Mouse (Mus musculus) intestine, postnatal 0 days (tissue): Measurements from ENCODE around the gene Adh1. TPM values are rescaled to one million over a fixed set of nuclear protein-coding genes. Genes with fewer than 3 reads are reported as not detected.
A peak's percentile ranks its signal among the peaks of the same experiment; 100 is the strongest.

ENCODE experiments used
- ATAC-seq: fragments of 200-750 bp; cut with Nextera tagmentation; 2 replicates; pipeline ENCODE4 v1.8.0; 2017; ENCODE audit warnings: mild to moderate bottlenecking, moderate TSS enrichment, moderate library complexity
- H3K27ac ChIP-seq: fragments of 300-500 bp; sonication (generic); 2 replicates; pipeline ENCODE4 v1.5.1; 2014; ENCODE audit warnings: mild to moderate bottlenecking, low read depth, low read length, moderate library complexity
- H3K27me3 ChIP-seq: fragments of 300-500 bp; sonication (generic); replicated peaks from 2 replicates; pipeline ENCODE4 v1.6.1; 2014; ENCODE audit warnings: low read length, mixed read lengths; ENCODE audit not compliant: control insufficient read depth, insufficient read depth
- H3K36me3 ChIP-seq: fragments of 300-500 bp; sonication (generic); 2 replicates; pipeline ENCODE4 v1.6.1; 2014; ENCODE audit warnings: mild to moderate bottlenecking, moderate library complexity; ENCODE audit not compliant: control insufficient read depth, insufficient read depth
- H3K4me1 ChIP-seq: fragments of 300-500 bp; sonication (generic); replicated peaks from 2 replicates; pipeline ENCODE4 v1.6.1; 2014; ENCODE audit warnings: antibody characterized with exemption, low read length, mixed read lengths; ENCODE audit not compliant: control insufficient read depth, insufficient read depth
- H3K4me2 ChIP-seq: fragments of 300-500 bp; sonication (generic); replicated peaks from 2 replicates; pipeline ENCODE4 v1.6.1; 2014; ENCODE audit warnings: low read depth, mild to moderate bottlenecking, moderate library complexity
- H3K4me3 ChIP-seq: fragments of 300-500 bp; sonication (generic); 2 replicates; pipeline ENCODE4 v1.5.1; 2014; ENCODE audit warnings: low read depth, low read length
- H3K9ac ChIP-seq: fragments of 300-500 bp; sonication (generic); 2 replicates; pipeline ENCODE4 v1.6.1; 2014; ENCODE audit warnings: mild to moderate bottlenecking, low read depth, low read length
- H3K9me3 ChIP-seq: fragments of 300-500 bp; sonication (generic); 2 replicates; pipeline ENCODE4 v1.6.1; 2016; ENCODE audit warnings: mixed run types; ENCODE audit not compliant: control insufficient read depth
- CTCF ChIP-seq: sonication (generic); IDR thresholded peaks from 2 replicates; pipeline ENCODE4 v1.5.1; 2016; ENCODE audit warnings: low read depth, mild to moderate bottlenecking, control low read depth, antibody characterized with exemption, moderate library complexity
- WGBS: fragments of 180-500 bp; shearing (Covaris S2); extraction: QIAGEN DNeasy Blood & Tissue Kit; methylation state at CpG from one replicate; pipeline ENCODE4 v1.1.7; 2014; 5-methylcytosine and 5-hydroxymethylcytosine counted together
- polyA plus RNA-seq: library from polyadenylated mRNA; unstranded; fragments of >200 nt; fragmentation: Nextera tagmentation; extraction: Ambion mirVana; gene quantifications from 2 replicates; pipeline ENCODE4 v1.2.1, GENCODE M21; 2015

Gene Adh1
- polyA plus RNA-seq, 1 experiment from 2014 or later = 101 TPM

- peak; percentile 72 for ATAC-seq
- Histone ChIP-seq H3K9ac (no peak overlapping the region), H3K27ac (no peak overlapping the region), H3K36me3 (no peaks in the 10 kb centered on the region), H3K27me3 (no peaks in the 10 kb centered on the region), H3K4me3 (no peak overlapping the region), H3K4me2 (no peak overlapping the region), H3K9me3 (no peaks in the 10 kb centered on the region), H3K4me1 (no peaks in the 10 kb centered on the region)
- WGBS = 53% methylated on average over 4 of the region's 4 CpGs
- no peak for TF ChIP-seq CTCF
These were observed 38.3 kb upstream of the Adh1 start for GRCm38 (mm10) chr3:138222511-138222910.

- WGBS = 48% methylated on average over 5 of the region's 5 CpGs
- Histone ChIP-seq H3K4me1 (no peaks in the 10 kb centered on the region), H3K36me3 (no peaks in the 10 kb centered on the region)
These were observed 37.8 kb upstream of the Adh1 start for GRCm38 (mm10) chr3:138222952-138223351.

GRCm38 (mm10) chr3:138224363-138224954, 36.3 kb upstream of the Adh1 start:
- Histone ChIP-seq H3K27me3 (no peaks in the 10 kb centered on the region), H3K9me3 (no peaks in the 10 kb centered on the region), H3K4me2 (no peak overlapping the region), H3K4me1 (no peaks in the 10 kb centered on the region), H3K4me3 (no peak overlapping the region), H3K27ac (no peak overlapping the region), H3K9ac (no peak overlapping the region), H3K36me3 (no peaks in the 10 kb centered on the region)
- ATAC-seq = no peak
- TF ChIP-seq CTCF = no peak
- WGBS = 84% methylated on average over 13 of the region's 13 CpGs

More at GRCm38 (mm10) chr3:138222952-138223351, 37.8 kb upstream of the Adh1 start:
- no peak overlapping the region for H3K4me3 ChIP-seq
- H3K4me2 ChIP-seq = no peak overlapping the region
- ATAC-seq = peak; percentile 73
- no peak overlapping the region for H3K9ac ChIP-seq
- H3K27me3 ChIP-seq = no peaks in the 10 kb centered on the region
- H3K27ac ChIP-seq = no peak overlapping the region
- TF ChIP-seq CTCF = peak; percentile 88
- no peaks in the 10 kb centered on the region for H3K9me3 ChIP-seq

GRCm38 (mm10) chr3:138225331-138225730, 35.5 kb upstream of the Adh1 start:
- ATAC-seq = no peak
- no peaks in the 10 kb centered on the region for H3K9me3 ChIP-seq
- no peaks in the 10 kb centered on the region for H3K36me3 ChIP-seq
- 67% methylated on average over 7 of the region's 7 CpGs for WGBS
- no peak overlapping the region for H3K4me3 ChIP-seq
- H3K27me3 ChIP-seq = no peaks in the 10 kb centered on the region
- H3K27ac ChIP-seq = no peak overlapping the region
- no peak overlapping the region for H3K9ac ChIP-seq
- no peak for TF ChIP-seq CTCF
- no peaks in the 10 kb centered on the region for H3K4me1 ChIP-seq
- H3K4me2 ChIP-seq = no peak overlapping the region

- no peak for TF ChIP-seq CTCF
These were observed 34.9 kb upstream of the Adh1 start for GRCm38 (mm10) chr3:138225853-138226252.

GRCm38 (mm10) chr3:138226476-138226875, 34.3 kb upstream of the Adh1 start:
- no peaks in the 10 kb centered on the region for H3K36me3 ChIP-seq
- H3K27ac ChIP-seq = no peak overlapping the region
- WGBS = 94% methylated on average over 6 of the region's 6 CpGs
- H3K4me2 ChIP-seq = no peak overlapping the region
- H3K9me3 ChIP-seq = no peaks in the 10 kb centered on the region
- no peak for TF ChIP-seq CTCF
- H3K9ac ChIP-seq = no peak overlapping the region
- no peaks in the 10 kb centered on the region for H3K27me3 ChIP-seq
- H3K4me3 ChIP-seq = no peak overlapping the region
- H3K4me1 ChIP-seq = no peaks in the 10 kb centered on the region
- ATAC-seq = no peak

More at GRCm38 (mm10) chr3:138225853-138226252, 34.9 kb upstream of the Adh1 start:
- no peaks in the 10 kb centered on the region for H3K36me3 ChIP-seq
- no peak overlapping the region for H3K4me2 ChIP-seq
- H3K9ac ChIP-seq = no peak overlapping the region
- H3K27me3 ChIP-seq = no peaks in the 10 kb centered on the region
- no peak overlapping the region for H3K27ac ChIP-seq
- peak; percentile 37 for ATAC-seq
- no peaks in the 10 kb centered on the region for H3K9me3 ChIP-seq
- no peaks in the 10 kb centered on the region for H3K4me1 ChIP-seq
- no peak overlapping the region for H3K4me3 ChIP-seq
- WGBS = 41% methylated on average over 7 of the region's 7 CpGs

- Histone ChIP-seq H3K4me2 (no peak overlapping the region), H3K27me3 (no peaks in the 10 kb centered on the region), H3K4me3 (no peak overlapping the region), H3K9me3 (no peaks in the 10 kb centered on the region), H3K36me3 (no peaks in the 10 kb centered on the region), H3K4me1 (no peaks in the 10 kb centered on the region), H3K27ac (no peak overlapping the region), H3K9ac (no peak overlapping the region)
- no peak for TF ChIP-seq CTCF
- no peak for ATAC-seq
- 86% methylated on average over 2 of the region's 2 CpGs for WGBS
These were observed 33.7 kb upstream of the Adh1 start for GRCm38 (mm10) chr3:138227082-138227481.
